Mouse (Mus musculus) hindbrain, embryonic 14.5 days (tissue): ENCODE results near the gene Aph1c. TPM values are rescaled to one million over a fixed set of nuclear protein-coding genes. Genes with fewer than 3 reads are reported as not detected.

ENCODE experiments used
- ATAC-seq: fragments of 200-750 bp; cut with Nextera tagmentation; 2 replicates; pipeline ENCODE4 v1.8.0; 2017; ENCODE audit warnings: moderate number of reproducible peaks, mild to moderate bottlenecking, moderate TSS enrichment, moderate library complexity; ENCODE audit not compliant: low FRiP score
- DNase-seq: peaks from one replicate; pipeline ENCODE4 v3.0.0-alpha.2; 2015; ENCODE audit warnings: low spot score
- H3K27ac ChIP-seq: fragments of 300-500 bp; sonication (generic); 2 replicates; pipeline ENCODE4 v1.5.1; 2014; ENCODE audit warnings: mild to moderate bottlenecking, moderate library complexity
- H3K27me3 ChIP-seq: fragments of 300-500 bp; sonication (generic); 2 replicates; pipeline ENCODE4 v1.6.1; 2014; ENCODE audit warnings: mild to moderate bottlenecking, low read length, mixed read lengths; ENCODE audit not compliant: control insufficient read depth, insufficient read depth
- H3K36me3 ChIP-seq: fragments of 300-500 bp; sonication (generic); replicated peaks from 2 replicates; pipeline ENCODE4 v1.6.1; 2014; ENCODE audit not compliant: control insufficient read depth, insufficient read depth
- H3K4me1 ChIP-seq: fragments of 300-500 bp; sonication (generic); replicated peaks from 2 replicates; pipeline ENCODE4 v1.6.1; 2014; ENCODE audit warnings: antibody characterized with exemption, low read length, mixed read lengths; ENCODE audit not compliant: control insufficient read depth, insufficient read depth
- H3K4me2 ChIP-seq: fragments of 300-500 bp; sonication (generic); replicated peaks from 2 replicates; pipeline ENCODE4 v1.6.1; 2014; ENCODE audit warnings: mild to moderate bottlenecking, moderate library complexity
- H3K4me3 ChIP-seq: fragments of 300-500 bp; sonication (generic); replicated peaks from 2 replicates; pipeline ENCODE4 v1.5.1; 2014; ENCODE audit warnings: mild to moderate bottlenecking, low read length
- H3K9ac ChIP-seq: fragments of 300-500 bp; sonication (generic); 2 replicates; pipeline ENCODE4 v1.6.1; 2014
- H3K9me3 ChIP-seq: fragments of 300-500 bp; sonication (generic); 2 replicates; pipeline ENCODE4 v1.6.1; 2016; ENCODE audit warnings: low read length; ENCODE audit not compliant: control insufficient read depth
- WGBS: fragments of 180-500 bp; shearing (Covaris S2); extraction: QIAGEN DNeasy Blood & Tissue Kit; methylation state at CpG from one replicate; pipeline ENCODE4 v1.1.7; 2014; 5-methylcytosine and 5-hydroxymethylcytosine counted together
- polyA plus RNA-seq: library from polyadenylated mRNA; unstranded; fragments of >200 nt; fragmentation: Nextera tagmentation; extraction: Ambion mirVana; gene quantifications from 2 replicates; pipeline ENCODE4 v1.2.1, GENCODE M21; 2014

Aph1c gene
- polyA plus RNA-seq, 1 experiment from 2014 or later = 4.5 TPM

- Histone ChIP-seq H3K4me1 (no peaks in the 10 kb centered on the region), H3K27me3 (no peaks in the 10 kb centered on the region), H3K4me2 (no peak overlapping the region), H3K9me3 (no peaks in the 10 kb centered on the region), H3K9ac (no peak overlapping the region), H3K4me3 (no peak overlapping the region), H3K27ac (no peak overlapping the region), H3K36me3 (no peaks in the 10 kb centered on the region)
- 93% methylated on average over 1 of the region's 1 CpGs for WGBS
- ATAC-seq (no peak), DNase-seq (no peak)
Measured at GRCm38 (mm10) chr9:66768721-66769120, 65.8 kb downstream of the Aph1c start.

Other genes starting within 250 kb of the Aph1c start
- gene Usp3, start 241.6 kb downstream of the Aph1c start, polyA plus RNA-seq = 64.8 and 72.7 TPM in 2 replicates
- 4.6 and 6.5 TPM in 2 replicates for gene Car12, start 121.0 kb downstream of the Aph1c start, polyA plus RNA-seq
- 27.6 and 28.5 TPM in 2 replicates for gene Aph1b, start 39.2 kb downstream of the Aph1c start, polyA plus RNA-seq
- 0.33 and 0.46 TPM in 2 replicates for gene Gm10647, start 37.7 kb downstream of the Aph1c start, polyA plus RNA-seq
- 33.8 and 38.2 TPM in 2 replicates for gene Rab8b, start 85.0 kb upstream of the Aph1c start, polyA plus RNA-seq
- 215 and 261 TPM in 2 replicates for gene Rps27l, start 111.4 kb upstream of the Aph1c start, polyA plus RNA-seq
- gene Lactb, start 140.8 kb upstream of the Aph1c start, polyA plus RNA-seq = 15.4 and 17.8 TPM in 2 replicates
- gene Tpm1, start 214.7 kb upstream of the Aph1c start, polyA plus RNA-seq = 163 and 182 TPM in 2 replicates